Mouse (Mus musculus) left cerebral cortex, adult 8-10 months (tissue): ENCODE data around the gene Notch4. TPM values are rescaled to one million over a fixed set of nuclear protein-coding genes. Genes with fewer than 3 reads are reported as not detected.

Experiments used
- DNase-seq, 2 experiments: peaks; one replicate each; pipeline ENCODE4 v3.0.0; 2022; ENCODE audit warnings: low spot score in 2 of 2
- total RNA-seq, 4 experiments: library from RNA; stranded (reverse); gene quantifications; 2 replicates each; pipeline ENCODE4 v1.2.4; 2022

The Notch4 gene
- total RNA-seq, 4 experiments from 2014 or later = 9.4 to 13.0 (median 9.6) TPM

DNA sequence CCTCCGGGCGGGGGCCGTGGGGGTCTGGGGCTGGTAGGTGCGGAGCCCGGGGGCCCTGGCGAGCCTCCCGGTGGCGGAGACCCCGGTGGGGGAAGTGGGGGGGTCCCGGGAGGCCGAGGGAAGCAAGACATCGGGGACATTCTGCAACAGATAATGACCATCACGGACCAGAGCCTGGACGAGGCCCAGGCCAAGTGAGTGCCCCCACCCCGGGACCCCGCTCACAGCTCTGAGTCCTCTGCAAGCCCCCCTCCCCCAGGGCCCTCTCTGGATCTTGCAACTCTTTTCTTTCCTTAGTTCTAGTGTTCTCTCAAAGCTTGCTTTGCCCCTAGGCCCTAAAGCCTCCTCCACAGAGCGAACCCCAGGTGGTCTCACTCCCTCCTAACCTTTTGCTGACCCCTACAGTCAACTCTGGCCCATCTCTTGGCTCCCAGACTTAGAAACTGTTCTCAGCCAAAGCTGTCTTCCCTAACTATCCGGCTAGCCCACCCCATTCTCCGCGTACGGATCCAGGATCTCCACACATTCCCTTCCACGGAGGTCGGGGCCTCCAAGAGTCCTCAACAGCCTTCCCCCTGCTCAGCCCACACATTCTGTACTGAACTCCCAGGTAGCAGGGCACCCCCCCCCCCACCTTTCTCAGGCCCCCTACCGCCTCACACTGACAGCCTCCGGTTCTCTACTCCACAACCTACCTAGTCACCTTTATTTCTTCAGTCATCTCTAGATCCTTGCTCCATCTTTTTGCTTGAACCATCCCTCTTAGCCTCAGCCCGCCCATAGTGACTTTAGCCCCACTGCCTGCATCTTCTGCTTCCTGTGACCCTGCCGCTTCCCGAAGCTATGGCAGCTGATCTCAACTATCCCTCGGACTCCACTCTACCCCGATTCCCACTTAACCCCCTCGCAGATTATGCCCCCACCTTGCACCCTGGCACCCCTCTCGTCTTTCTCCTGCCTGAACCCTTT is 28.8 kb downstream of the Notch4 start:
- DNase-seq = peak in 1 of 2 experiments; percentile 43

DNA sequence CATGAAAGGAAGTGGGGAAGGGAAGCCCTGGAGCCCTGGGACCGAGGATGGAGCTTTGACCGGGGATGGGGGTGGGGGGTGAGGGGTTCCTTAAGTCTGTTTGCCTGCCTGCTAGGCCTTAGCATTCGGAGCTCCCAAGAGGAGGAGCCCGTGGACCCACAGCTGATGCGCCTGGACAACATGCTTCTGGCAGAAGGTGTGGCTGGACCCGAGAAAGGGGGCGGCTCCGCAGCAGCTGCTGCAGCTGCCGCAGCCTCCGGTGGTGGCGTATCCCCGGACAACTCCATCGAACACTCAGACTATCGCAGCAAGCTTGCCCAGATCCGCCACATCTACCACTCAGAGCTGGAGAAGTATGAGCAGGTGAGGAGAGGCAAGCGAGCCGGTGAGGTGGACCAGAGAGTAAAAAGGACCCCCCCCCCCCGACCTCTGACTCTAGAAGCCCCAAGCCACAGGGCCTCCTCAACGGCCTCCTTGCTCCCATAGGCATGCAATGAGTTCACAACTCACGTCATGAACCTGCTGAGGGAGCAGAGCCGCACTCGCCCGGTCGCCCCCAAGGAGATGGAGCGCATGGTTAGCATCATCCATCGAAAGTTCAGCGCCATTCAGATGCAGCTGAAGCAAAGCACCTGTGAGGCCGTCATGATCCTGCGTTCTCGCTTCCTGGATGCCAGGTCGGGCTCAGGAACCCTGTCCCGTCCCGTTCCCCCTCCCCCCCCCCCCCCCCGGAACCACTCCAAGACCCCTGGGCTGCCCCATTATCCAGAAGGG is 29.9 kb downstream of the Notch4 start:
- DNase-seq = peak in 1 of 2 experiments; percentile 27

DNA sequence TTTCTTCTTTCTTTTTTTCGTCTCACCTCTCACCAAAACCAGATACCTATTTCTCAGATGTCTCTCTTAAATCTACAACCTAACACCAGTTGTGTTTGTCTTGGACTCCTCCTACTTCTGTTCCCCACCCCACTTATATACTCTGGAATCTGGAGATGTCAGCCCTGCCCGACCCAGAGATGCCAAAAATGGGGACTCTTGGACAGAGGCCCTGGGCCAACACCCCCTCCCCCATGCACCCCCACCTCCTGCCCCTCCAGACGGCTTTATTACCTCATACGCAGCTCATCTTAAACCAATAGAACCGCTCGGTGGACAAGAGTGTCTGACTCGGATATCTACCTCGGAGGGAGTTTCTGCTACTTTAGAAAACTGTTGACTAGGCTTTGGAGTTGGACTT is 32.0 kb downstream of the Notch4 start:
- no peak for DNase-seq

DNA sequence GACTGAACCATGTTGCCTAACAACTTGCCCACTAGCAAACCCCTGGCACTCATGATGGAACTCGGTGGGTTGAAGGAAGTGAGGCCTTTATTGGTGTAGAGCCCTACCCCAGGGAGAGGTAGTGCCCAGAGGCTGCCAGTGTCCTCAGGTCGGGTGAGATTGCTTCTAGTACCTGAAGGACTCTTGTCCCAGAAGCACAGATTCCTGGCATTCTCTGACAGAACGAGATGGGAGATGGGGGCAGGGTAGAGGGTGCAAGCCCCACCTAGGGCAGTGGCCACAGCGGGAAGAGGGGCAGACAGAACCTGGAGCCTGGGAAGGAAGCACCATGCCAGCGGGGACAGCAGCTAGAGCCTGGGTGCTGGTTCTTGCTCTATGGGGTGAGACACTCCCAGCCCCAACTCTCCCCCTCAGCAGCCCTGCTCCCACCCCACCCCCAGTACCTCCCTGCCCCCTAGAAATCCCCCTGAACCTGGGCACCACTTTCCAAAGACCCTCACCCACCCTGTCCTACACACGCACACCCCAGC is 33.6 kb downstream of the Notch4 start, which contains the start of gene Ager:
Gene Ager (plus strand): TSS at position 297 of the 530 bp plus-strand sequence.
- no peak for DNase-seq

GRCm38 (mm10) chr17:34599891-34600290 is 35.8 kb downstream of the Notch4 start:
- DNase-seq = no peak

- no peak for DNase-seq
These were observed 37.7 kb downstream of the Notch4 start for GRCm38 (mm10) chr17:34601796-34602195.

- peak; percentile 96 to 100 for DNase-seq
These were observed 39.5 kb downstream of the Notch4 start, which contains the start of gene Rnf5 for GRCm38 (mm10) chr17:34603375-34604060. TSS of gene Rnf5 (minus strand) at chr17:34603690.

GRCm38 (mm10) chr17:34604061-34604508 is 40.0 kb downstream of the Notch4 start, which contains the start of gene Agpat1:
TSS of gene Agpat1 (plus strand) at chr17:34604262.
- DNase-seq = peak; percentile 92 to 99

GRCm38 (mm10) chr17:34604511-34605237 is 40.6 kb downstream of the Notch4 start:
- no peak for DNase-seq

- DNase-seq = peak; percentile 94 to 97
These were observed 41.5 kb downstream of the Notch4 start for GRCm38 (mm10) chr17:34605609-34606008.

DNA sequence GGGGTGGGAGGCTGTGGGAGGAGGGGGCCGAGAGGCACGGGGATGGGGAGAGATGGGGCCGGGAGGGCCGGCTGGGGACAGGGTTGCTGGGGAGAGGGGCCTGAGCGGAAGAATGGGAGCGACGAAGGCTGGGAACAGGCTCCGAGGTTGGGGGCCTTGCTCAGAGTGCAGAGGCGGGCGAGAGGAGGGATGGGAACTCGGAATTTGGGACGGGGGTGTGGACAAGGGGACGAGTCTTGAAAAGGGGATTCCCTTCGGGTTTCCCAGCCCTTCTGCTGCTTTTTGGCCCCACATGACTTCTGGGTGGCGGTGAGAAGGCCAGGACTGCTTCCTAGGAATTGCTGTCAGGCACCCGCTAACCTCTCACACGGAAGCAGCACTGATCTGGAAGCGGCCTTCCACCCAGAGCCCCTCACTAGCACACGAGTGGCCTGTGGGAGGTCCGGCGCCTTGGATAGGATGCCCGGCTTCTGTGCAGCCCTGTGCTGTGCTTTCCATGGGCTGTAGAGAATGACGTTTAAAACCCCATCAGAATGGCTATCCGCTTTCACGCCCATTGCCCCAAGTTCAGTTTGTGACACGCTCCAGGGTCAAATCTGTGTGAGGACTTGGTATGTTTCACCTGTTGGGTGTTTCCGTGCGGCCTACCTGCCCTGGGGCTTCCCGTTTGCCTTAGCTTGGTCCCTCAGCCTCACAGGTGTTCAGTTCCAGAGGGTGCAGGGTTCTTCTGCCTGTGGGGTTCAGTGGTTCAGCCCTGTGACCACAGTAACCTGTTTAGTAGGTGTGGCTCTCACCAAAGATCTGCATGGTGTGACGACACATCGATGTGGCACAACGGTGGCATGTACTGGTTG is 42.3 kb downstream of the Notch4 start:
- DNase-seq = no peak

GRCm38 (mm10) chr17:34607997-34608396 is 43.9 kb downstream of the Notch4 start:
- DNase-seq = no peak

DNA sequence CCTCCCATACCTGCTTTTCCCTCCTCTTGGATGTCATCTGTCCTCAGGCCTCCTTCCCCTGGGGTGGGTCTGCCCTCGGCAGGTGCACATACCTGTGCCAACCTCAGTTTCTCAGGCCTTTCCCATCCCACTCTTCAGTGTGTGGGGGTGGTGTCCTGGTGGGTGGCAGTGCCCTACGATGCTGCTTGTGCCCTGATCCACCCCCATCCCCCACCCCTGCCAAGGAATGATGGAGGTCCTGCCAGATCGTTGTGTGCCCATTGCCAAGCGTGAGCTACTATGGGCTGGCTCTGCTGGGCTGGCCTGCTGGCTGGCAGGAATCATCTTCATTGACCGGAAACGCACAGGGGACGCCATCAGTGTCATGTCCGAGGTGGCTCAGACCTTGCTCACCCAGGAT is 47.0 kb downstream of the Notch4 start:
- no peak for DNase-seq

DNA sequence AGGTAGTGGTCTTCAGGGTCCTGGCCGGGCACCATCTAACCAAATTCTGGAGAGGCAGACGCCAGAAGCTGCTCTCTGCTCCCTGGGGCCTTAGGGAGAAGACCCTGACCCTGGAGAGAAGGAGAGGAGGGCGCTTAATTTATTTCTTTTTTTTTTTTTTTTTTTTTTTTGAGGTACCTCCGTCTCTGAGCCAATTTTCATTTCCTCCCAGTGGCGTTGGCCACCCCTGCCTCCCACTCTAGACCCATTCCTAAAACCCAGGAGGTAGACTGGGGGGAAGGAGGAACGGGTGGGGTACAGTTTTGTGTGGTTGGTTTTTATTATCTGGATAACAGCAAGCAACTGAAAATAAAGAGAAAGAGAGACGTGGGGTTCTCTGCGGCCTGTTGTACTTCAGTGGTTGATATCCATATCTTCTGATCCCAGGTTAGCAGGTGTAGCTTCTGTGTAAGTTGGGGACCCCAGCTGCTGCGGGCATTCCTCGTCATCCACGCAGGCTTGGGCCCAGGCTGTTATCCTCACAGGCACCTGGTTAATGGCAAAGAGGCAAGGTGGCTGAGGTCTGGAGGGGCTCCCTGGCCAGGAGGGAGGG is 49.1 kb downstream of the Notch4 start:
- DNase-seq = no peak

DNA sequence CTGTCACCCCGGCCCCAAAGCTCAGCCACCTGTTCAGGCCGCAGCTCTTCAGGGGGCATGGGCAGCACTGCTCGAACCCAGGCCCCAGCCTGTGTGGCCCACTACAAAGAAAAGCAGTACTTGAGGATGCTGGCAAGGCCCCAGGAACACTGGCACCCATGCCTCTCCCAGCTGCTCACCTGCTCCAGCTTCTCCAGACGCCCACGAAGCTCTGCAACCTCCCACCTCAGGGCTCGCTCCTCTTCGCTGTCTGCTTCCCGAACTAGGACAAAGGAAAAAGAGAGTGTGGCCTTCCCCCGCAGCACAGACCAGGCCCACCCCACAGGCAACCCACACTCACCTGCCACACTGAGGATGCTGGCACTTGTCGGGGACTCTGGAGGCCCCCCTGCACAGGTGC is 49.8 kb downstream of the Notch4 start:
- DNase-seq = no peak

DNA sequence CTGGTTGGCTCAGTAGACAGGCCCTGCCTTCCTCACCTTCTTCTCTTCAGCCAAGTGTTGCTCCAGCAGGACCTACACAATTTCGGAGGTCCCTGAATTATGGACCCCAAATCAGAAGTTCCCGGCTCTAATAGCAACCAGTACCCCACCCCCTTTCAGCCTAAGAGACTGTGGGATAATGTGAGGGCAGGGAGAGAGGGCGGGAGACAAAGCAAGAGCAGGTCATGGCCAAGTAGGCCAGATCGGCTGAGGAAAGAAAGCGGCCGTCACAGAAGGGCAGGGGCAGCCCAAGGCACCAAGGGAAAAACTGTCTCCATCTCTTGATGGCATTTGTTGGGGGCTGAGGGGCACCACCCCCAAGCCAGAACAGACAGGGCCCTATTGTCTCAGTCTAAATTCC is 51.8 kb downstream of the Notch4 start, which contains the start of gene Egfl8:
Gene Egfl8 (minus strand): TSS at position 101 of the 400 bp plus-strand sequence.
- no peak for DNase-seq

DNA sequence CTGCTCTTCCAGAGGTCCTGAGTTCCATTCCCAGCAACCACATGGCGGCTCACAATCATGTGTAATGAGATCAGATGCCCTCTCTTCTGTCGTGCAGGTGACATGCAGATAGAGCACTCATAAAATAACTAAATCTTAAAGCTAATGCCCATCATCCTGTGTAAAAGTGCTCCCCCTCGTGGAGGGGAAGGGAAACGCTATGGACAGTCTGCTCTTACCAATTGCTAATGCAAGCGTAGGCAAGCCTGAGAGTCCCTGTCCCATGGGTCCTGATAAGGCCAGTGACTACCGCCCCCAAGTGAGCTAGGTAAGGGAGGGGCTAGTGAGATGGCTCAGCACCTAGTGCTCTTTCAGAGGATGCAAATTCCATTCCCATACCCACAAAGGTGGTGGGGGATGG is 54.9 kb downstream of the Notch4 start:
- no peak for DNase-seq

GRCm38 (mm10) chr17:34621006-34621405 is 56.9 kb downstream of the Notch4 start:
- DNase-seq = no peak

DNA sequence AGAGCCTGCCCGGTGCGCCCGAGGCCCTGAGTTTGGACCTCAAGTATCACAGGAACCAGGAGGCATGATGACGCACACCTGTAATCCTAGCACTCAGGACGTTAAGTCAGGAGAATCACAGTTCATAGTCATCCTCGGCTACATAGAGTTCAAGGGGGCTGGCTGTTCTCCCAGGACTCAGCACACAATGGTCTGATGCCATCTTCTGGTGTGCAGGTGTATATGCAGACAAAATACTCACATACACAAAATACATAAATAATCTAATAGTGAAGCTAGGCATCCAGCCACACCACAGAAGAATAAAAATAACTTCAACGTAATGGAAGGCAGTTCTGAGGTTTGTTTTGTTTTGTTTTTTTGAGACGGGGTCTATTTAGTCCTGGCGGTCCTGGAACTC is 59.1 kb downstream of the Notch4 start:
- DNase-seq = no peak
